Mouse (Mus musculus) intestine, embryonic 14.5 days (tissue): ENCODE data around the gene Slc25a33. TPM values are rescaled to one million over a fixed set of nuclear protein-coding genes. Genes with fewer than 3 reads are reported as not detected.

Experiments
- ATAC-seq: fragments of 200-750 bp; cut with Nextera tagmentation; replicated peaks from 2 replicates; pipeline ENCODE4 v1.8.0; 2017; ENCODE audit warnings: low read depth, moderate number of reproducible peaks, moderate TSS enrichment, moderate library complexity; ENCODE audit not compliant: low FRiP score, low TSS enrichment
- DNase-seq: peaks from one replicate; pipeline ENCODE4 v3.0.0-alpha.2; 2018; ENCODE audit warnings: low spot score
- H3K27ac ChIP-seq: fragments of 300-500 bp; sonication (generic); 2 replicates; pipeline ENCODE4 v1.5.1; 2014; ENCODE audit warnings: low read depth, mild to moderate bottlenecking, control low read depth
- H3K27me3 ChIP-seq: fragments of 300-500 bp; sonication (generic); replicated peaks from 2 replicates; pipeline ENCODE4 v1.6.1; 2014; ENCODE audit warnings: low read length, control low read depth; ENCODE audit not compliant: control insufficient read depth, insufficient read depth
- H3K36me3 ChIP-seq: fragments of 300-500 bp; sonication (generic); 2 replicates; pipeline ENCODE4 v1.6.1; 2014; ENCODE audit warnings: low read length, control low read depth; ENCODE audit not compliant: control insufficient read depth, insufficient read depth
- H3K4me1 ChIP-seq: fragments of 300-500 bp; sonication (generic); replicated peaks from 2 replicates; pipeline ENCODE4 v1.6.1; 2014; ENCODE audit warnings: low read length, control low read depth, mixed read lengths; ENCODE audit not compliant: control insufficient read depth, insufficient read depth
- H3K4me2 ChIP-seq: fragments of 300-500 bp; sonication (generic); 2 replicates; pipeline ENCODE4 v1.6.1; 2014; ENCODE audit warnings: low read length
- H3K4me3 ChIP-seq: fragments of 300-500 bp; sonication (generic); 2 replicates; pipeline ENCODE4 v1.5.1; 2014; ENCODE audit warnings: low read depth, low read length, control low read depth, mixed read lengths
- H3K9ac ChIP-seq: fragments of 300-500 bp; sonication (generic); 2 replicates; pipeline ENCODE4 v1.6.1; 2014; ENCODE audit warnings: mild to moderate bottlenecking, low read length
- H3K9me3 ChIP-seq: fragments of 300-500 bp; sonication (generic); 2 replicates; pipeline ENCODE4 v1.6.1; 2016; ENCODE audit warnings: low read length, control low read depth; ENCODE audit not compliant: control insufficient read depth
- WGBS: fragments of 180-500 bp; shearing (Covaris S2); extraction: QIAGEN DNeasy Blood & Tissue Kit; methylation state at CpG from one replicate; pipeline ENCODE4 v1.1.7; 2014; 5-methylcytosine and 5-hydroxymethylcytosine counted together
- microRNA-seq: library from miRNA; unstranded; fragments of <30 nt; microRNA quantifications from one replicate; pipeline ENCODE4, GENCODE M21; 2016
- polyA plus RNA-seq: library from polyadenylated mRNA; unstranded; fragments of >200 nt; fragmentation: Nextera tagmentation; extraction: Ambion mirVana; gene quantifications from 2 replicates; pipeline ENCODE4 v1.2.1, GENCODE M21; 2014

Slc25a33 gene
- polyA plus RNA-seq, 1 experiment from 2014 or later = 12.8 TPM

- DNase-seq (no peak), ATAC-seq (no peak)
- WGBS = 27% methylated on average over 16 of the region's 16 CpGs
- H3K4me1 ChIP-seq = peaks cover 11% of the 10 kb centered on the region
- no peak overlapping the region for H3K9ac ChIP-seq
- no peak overlapping the region for H3K27ac ChIP-seq
- H3K4me2 ChIP-seq = 0 out of 2 replicates have a peak overlapping the region, but pooled peaks have one; percentile 20
- H3K9me3 ChIP-seq = no peaks in the 10 kb centered on the region
- no peaks in the 10 kb centered on the region for H3K36me3 ChIP-seq
- H3K4me3 ChIP-seq = no peak overlapping the region
- H3K27me3 ChIP-seq = no peaks in the 10 kb centered on the region
Measured at GRCm38 (mm10) chr4:149696189-149696971, 77.7 kb downstream of the Slc25a33 start.

Small RNAs within 50 kb of the gene (microRNA-seq; reads per million reads assigned to microRNA genes)
- gene Gm47301 = not detected

Other genes with a start within 250 kb of the Slc25a33 start
- gene Clstn1, start 187.8 kb downstream of the Slc25a33 start, polyA plus RNA-seq = 20.5 and 30.8 TPM in 2 replicates
- 5.2 and 5.8 TPM in 2 replicates for gene Pik3cd, start 71.7 kb downstream of the Slc25a33 start, polyA plus RNA-seq
- 22.2 and 22.9 TPM in 2 replicates for gene Tmem201, start 36.2 kb downstream of the Slc25a33 start, polyA plus RNA-seq
- 17.0 and 19.9 TPM in 2 replicates for gene Spsb1, start 180.8 kb upstream of the Slc25a33 start, polyA plus RNA-seq
- 11.9 and 14.0 TPM in 2 replicates for gene H6pd, start 234.7 kb upstream of the Slc25a33 start, polyA plus RNA-seq